22 mouse cellular contexts compared by ENCODE assay signal in the genomic region with DNA sequence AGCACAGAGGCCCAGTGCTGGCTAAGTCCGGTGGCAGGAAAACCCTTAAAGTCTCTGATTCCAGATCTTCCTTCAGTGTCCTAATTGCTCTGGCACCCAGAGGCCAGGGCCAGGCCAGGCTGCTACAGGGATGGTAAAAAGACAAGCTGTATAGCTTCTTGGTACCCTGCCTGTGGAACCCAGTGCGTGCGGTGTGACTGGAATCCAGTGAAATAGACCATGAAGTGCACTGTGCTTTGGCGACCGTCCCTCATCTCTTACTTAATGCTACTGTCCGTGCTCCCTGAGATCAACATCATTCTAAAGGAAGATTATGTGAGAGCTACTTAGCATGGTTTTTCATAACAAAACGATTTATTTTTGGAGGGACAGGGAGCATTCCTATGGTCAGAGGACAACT. TPM values are rescaled to one million over a fixed set of nuclear protein-coding genes. Genes with fewer than 3 reads are reported as not detected.
"Had no signal": no experiment of that assay in that cellular context is flagged by ENCODE, and none has a peak within 500 bp of the region (broad histone marks: within the 10 kb centered on the region; RNA-seq: fewer than 3 reads in every experiment).

No protein-coding gene starts in this region.

- H3K9me3 ChIP-seq: heart, embryonic 10.5 days; heart, embryonic 13.5 days; heart, embryonic 15.5 days; hindbrain, embryonic 13.5 days; hindbrain, embryonic 15.5 days; limb, embryonic 13.5 days; limb, embryonic 15.5 days; liver, embryonic 12.5 days had no signal

- H3K9ac ChIP-seq: heart, embryonic 13.5 days; heart, embryonic 15.5 days; hindbrain, embryonic 13.5 days; hindbrain, embryonic 15.5 days; limb, embryonic 13.5 days; limb, embryonic 15.5 days; liver, embryonic 12.5 days; liver, embryonic 14.5 days had no signal

- H3K4me1 ChIP-seq: heart, embryonic 13.5 days; heart, embryonic 15.5 days; hindbrain, embryonic 13.5 days; hindbrain, embryonic 15.5 days had no signal

- H3K27ac ChIP-seq: heart, embryonic 10.5 days; heart, embryonic 13.5 days; heart, embryonic 15.5 days; hindbrain, embryonic 13.5 days; hindbrain, embryonic 15.5 days; hindbrain, postnatal 0 days; limb, embryonic 15.5 days; liver, embryonic 12.5 days; liver, embryonic 14.5 days had no signal

- H3K4me2 ChIP-seq: heart, embryonic 13.5 days; heart, embryonic 15.5 days; hindbrain, embryonic 13.5 days; hindbrain, embryonic 15.5 days; limb, embryonic 13.5 days; limb, embryonic 15.5 days; liver, embryonic 12.5 days had no signal

- H3K27me3 ChIP-seq: heart, embryonic 13.5 days; heart, embryonic 15.5 days; hindbrain, embryonic 13.5 days; hindbrain, embryonic 15.5 days; limb, embryonic 13.5 days; limb, embryonic 15.5 days; liver, embryonic 12.5 days had no signal

- DNase-seq: gastrocnemius, postnatal 25 days; heart, adult 18-20 months; heart, postnatal 14 days; heart, postnatal 36 days; kidney, adult 18-20 months; kidney, adult 9 months; kidney, postnatal 10 days; kidney, postnatal 36 days; layer of hippocampus, adult 9-11 months; layer of hippocampus, postnatal 36 days; left cerebral cortex, postnatal 4 days had no signal

- ATAC-seq: hindbrain, postnatal 0 days; intestine, embryonic 16.5 days; liver, embryonic 12.5 days had no signal

- H3K4me3 ChIP-seq: heart, embryonic 10.5 days; heart, embryonic 13.5 days; heart, embryonic 15.5 days; hindbrain, embryonic 13.5 days; hindbrain, embryonic 15.5 days; limb, embryonic 13.5 days; limb, embryonic 15.5 days; liver, embryonic 12.5 days had no signal

RNA-seq across cellular contexts. Expression of gene Lcn2, which starts 23.4 kb away (rescaled TPM):
- polyA plus RNA-seq: heart, embryonic 10.5 days; hindbrain, embryonic 13.5 days had no signal
